Comparison of ENCODE assay signal across 12 mouse cellular contexts in genomic region chr5:92093263-92094061, GRCm38 (mm10). TPM values are rescaled to one million over a fixed set of nuclear protein-coding genes. Genes with fewer than 3 reads are reported as not detected.
DNase-seq lines count a peak whose midpoint lies in the region; ATAC-seq and TF ChIP-seq lines count a peak whose summit lies in the region.
"Had no signal": no experiment of that assay in that cellular context is flagged by ENCODE, and none has a peak within 500 bp of the region (broad histone marks: within the 10 kb centered on the region; RNA-seq: fewer than 3 reads in every experiment).

No protein-coding gene starts in this region.

- no peaks in the 10 kb centered on the region for H3K36me3 ChIP-seq in kidney, adult 2 months (ENCODE audit: control insufficient read depth, insufficient read depth, low read length)
- H3K36me3 ChIP-seq in intestine, postnatal 0 days (ENCODE audit: control insufficient read depth, insufficient read depth), result no peaks in the 10 kb centered on the region
- H3K36me3 ChIP-seq: limb, embryonic 10.5 days had no signal

- peak; percentile 32 for DNase-seq in kidney, adult 2 months
- no peak for DNase-seq in kidney, postnatal 14 days
- DNase-seq in 416B (ENCODE audit: low read depth), result peak; percentile 40
- DNase-seq in CD4-positive, CD25-positive, alpha-beta regulatory T cell, adult 2 months (ENCODE audit: low read depth, low spot score), result peak; percentile 50
- DNase-seq in right cerebral cortex, postnatal 14 days, result no peak
- DNase-seq in left cerebral cortex, postnatal 14 days (ENCODE audit: low spot score in 2 of 2), result no peak
- DNase-seq in retina, postnatal 1 day, result no peak
- DNase-seq: cerebellum, adult 18-20 months; right cerebral cortex, postnatal 25 days had no signal

- H3K4me3 ChIP-seq in kidney, adult 2 months (ENCODE audit: insufficient read depth, low read depth, low read length), result peak overlapping the region; percentile 58
- 0 out of 2 replicates have a peak overlapping the region, but pooled peaks have one; percentile 2 for H3K4me3 ChIP-seq in intestine, postnatal 0 days (ENCODE audit: low read depth, low read length)
- H3K4me3 ChIP-seq: limb, embryonic 10.5 days had no signal

- H3K27ac ChIP-seq in kidney, adult 2 months (ENCODE audit: insufficient read depth, low read depth, low read length), result peak overlapping the region; percentile 70; the same call in 1 of the 2 replicates
- H3K27ac ChIP-seq in intestine, postnatal 0 days (ENCODE audit: low read depth, low read length), result no peak overlapping the region
- H3K27ac ChIP-seq: limb, embryonic 10.5 days had no signal

- H3K27me3 ChIP-seq in kidney, adult 2 months (replicated peaks; ENCODE audit: control insufficient read depth, insufficient read depth, low read length), result no peaks in the 10 kb centered on the region
- H3K27me3 ChIP-seq in intestine, postnatal 0 days (replicated peaks; ENCODE audit: control insufficient read depth, insufficient read depth, low read length), result no peaks in the 10 kb centered on the region

- no peaks in the 10 kb centered on the region for H3K9me3 ChIP-seq in intestine, postnatal 0 days (ENCODE audit: control insufficient read depth)
- H3K9me3 ChIP-seq: limb, embryonic 10.5 days had no signal

- WGBS in kidney, adult 2 months, result 42% methylated on average over 15 of the region's 15 CpGs
- WGBS in intestine, postnatal 0 days, result 55% methylated on average over 15 of the region's 15 CpGs

- intact Hi-C loops in left cerebral cortex, postnatal 14 days (cut with DNase I), result no loop called here

- TF ChIP-seq CTCF in kidney, adult 2 months (conservative IDR thresholded peaks at IDR 0.05; ENCODE audit: insufficient read depth, insufficient read length, low read depth, low read length), result no peak
- TF ChIP-seq CTCF in intestine, postnatal 0 days (IDR thresholded peaks at IDR 0.05; ENCODE audit: low read depth), result no peak

- no peak for TF ChIP-seq POLR2A in kidney, adult 2 months (IDR thresholded peaks at IDR 0.05; ENCODE audit: low read depth, low read length)

- peak; percentile 33; the same call in 1 of the 2 replicates for ATAC-seq in intestine, postnatal 0 days
- ATAC-seq: forebrain, embryonic 14.5 days had no signal

- H3K9ac ChIP-seq in intestine, postnatal 0 days (ENCODE audit: low read depth, low read length), result no peak overlapping the region

- 0 out of 2 replicates have a peak, but pooled peaks cover 5% of the 10 kb centered on the region for H3K4me1 ChIP-seq in kidney, adult 2 months (ENCODE audit: control insufficient read depth, insufficient read depth, low read length)
- no peaks in the 10 kb centered on the region for H3K4me1 ChIP-seq in intestine, postnatal 0 days (replicated peaks; ENCODE audit: control insufficient read depth, insufficient read depth, low read length)

- H3K4me2 ChIP-seq in intestine, postnatal 0 days (replicated peaks; ENCODE audit: low read depth), result peak overlapping the region; percentile 46

RNA-seq across cellular contexts. Expression of gene G3bp2, which starts 9.9 kb away (rescaled TPM):
- 15.1 and 20.6 TPM in 2 replicates for polyA plus RNA-seq in kidney, adult 2 months (2012; rRNA removed)
- 121 and 132 TPM in 2 replicates for polyA plus RNA-seq in intestine, postnatal 0 days (2015; fragmentation: Nextera tagmentation; extraction: Ambion mirVana)
- total RNA-seq in left cerebral cortex, postnatal 14 days (2021), result 100 to 1,000 TPM; 176 to 179 TPM

RNA-seq across cellular contexts. Expression of gene Uso1, which starts 44.3 kb away (rescaled TPM):
- polyA plus RNA-seq in kidney, adult 2 months (2012; rRNA removed), result 23.0 and 28.7 TPM in 2 replicates
- polyA plus RNA-seq in intestine, postnatal 0 days (2015; fragmentation: Nextera tagmentation; extraction: Ambion mirVana), result 61.5 and 68.8 TPM in 2 replicates
- 10 to 100 TPM; 65.8 to 66.1 TPM for total RNA-seq in left cerebral cortex, postnatal 14 days (2021)

RNA-seq across cellular contexts. Expression of gene Cdkl2, which starts 49.8 kb away (rescaled TPM):
- polyA plus RNA-seq in kidney, adult 2 months (2012; rRNA removed), result 2.3 and 2.8 TPM in 2 replicates
- 3.2 and 3.3 TPM in 2 replicates for polyA plus RNA-seq in intestine, postnatal 0 days (2015; fragmentation: Nextera tagmentation; extraction: Ambion mirVana)
- 10 to 100 TPM; 61.9 to 68.6 TPM for total RNA-seq in left cerebral cortex, postnatal 14 days (2021)

Comparison
In these comparisons a context has a peak if more than half of its experiments do, and no peak if none do; other contexts are left out.
1. DNase-seq: peak in kidney, adult 2 months (single experiment), 416B (single experiment) and CD4-positive, CD25-positive, alpha-beta regulatory T cell, adult 2 months (single experiment); none in kidney, postnatal 14 days (single experiment), right cerebral cortex, postnatal 14 days (single experiment), left cerebral cortex, postnatal 14 days (0 of 2) and retina, postnatal 1 day (single experiment).